Mouse (Mus musculus) frontal cortex, adult (tissue): Measurements from ENCODE around the gene Kcnc1.

Experiments used
- ATAC-seq: cut with Nextera tagmentation; 2 replicates; pipeline ENCODE4 v1.9.2; 2017; ENCODE audit warnings: mild to moderate bottlenecking, moderate library complexity, mixed read lengths; ENCODE audit not compliant: low TSS enrichment

The Kcnc1 gene

DNA sequence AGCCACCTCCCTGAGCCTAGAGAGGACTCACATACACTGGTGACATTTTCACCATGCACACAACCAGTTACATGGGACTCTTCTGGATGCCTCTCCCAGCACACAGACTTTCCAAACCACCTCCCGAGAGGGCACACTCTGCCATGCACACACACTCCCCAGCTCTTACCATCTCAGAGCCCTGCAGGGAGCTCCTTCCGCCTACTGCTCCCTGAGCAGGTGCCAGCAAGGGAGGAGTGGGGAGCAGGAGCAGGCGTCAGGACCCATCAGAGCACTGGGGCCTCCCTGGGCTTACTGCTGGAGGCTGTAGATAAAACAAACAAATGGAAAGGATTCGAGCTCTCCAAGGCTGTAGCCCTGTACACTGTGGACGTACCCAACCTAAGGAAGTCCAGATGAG lies 25.2 kb downstream of the Kcnc1 start:
- peak; percentile 56 for ATAC-seq

DNA sequence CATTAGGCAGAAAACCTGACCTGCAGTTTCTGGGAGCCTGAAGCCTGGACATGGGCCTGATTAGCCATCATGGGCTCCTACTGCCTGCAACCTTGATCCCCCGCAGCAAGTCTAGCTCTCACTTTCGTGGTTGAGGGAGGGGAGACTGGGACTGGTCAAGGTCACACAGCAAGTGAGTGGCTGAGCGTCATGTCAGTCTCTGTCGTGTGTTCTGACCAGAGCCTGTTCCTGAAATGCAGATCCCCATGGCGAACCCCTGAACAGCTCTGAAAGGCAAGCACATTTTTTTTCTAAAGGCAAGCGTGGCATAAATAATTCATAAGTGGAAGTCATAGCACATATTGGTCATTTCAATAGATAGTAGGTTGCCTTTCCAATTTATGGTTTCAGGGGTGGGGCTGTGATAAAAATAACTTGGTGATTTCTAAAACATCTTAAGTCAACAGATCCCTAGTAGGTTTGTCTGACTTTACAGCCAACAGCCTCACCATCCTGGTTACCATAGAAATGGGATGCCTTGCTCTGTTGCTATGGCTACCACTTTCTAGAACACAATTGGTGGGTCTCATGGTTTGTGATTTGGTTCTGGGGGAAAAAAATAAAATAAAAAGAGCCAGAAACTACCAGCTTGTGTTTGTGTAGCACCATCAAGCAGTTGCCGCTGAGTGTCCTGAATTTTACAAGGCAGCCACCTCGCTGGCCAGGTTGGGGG lies 25.9 kb downstream of the Kcnc1 start:
- peak; percentile 58 for ATAC-seq

DNA sequence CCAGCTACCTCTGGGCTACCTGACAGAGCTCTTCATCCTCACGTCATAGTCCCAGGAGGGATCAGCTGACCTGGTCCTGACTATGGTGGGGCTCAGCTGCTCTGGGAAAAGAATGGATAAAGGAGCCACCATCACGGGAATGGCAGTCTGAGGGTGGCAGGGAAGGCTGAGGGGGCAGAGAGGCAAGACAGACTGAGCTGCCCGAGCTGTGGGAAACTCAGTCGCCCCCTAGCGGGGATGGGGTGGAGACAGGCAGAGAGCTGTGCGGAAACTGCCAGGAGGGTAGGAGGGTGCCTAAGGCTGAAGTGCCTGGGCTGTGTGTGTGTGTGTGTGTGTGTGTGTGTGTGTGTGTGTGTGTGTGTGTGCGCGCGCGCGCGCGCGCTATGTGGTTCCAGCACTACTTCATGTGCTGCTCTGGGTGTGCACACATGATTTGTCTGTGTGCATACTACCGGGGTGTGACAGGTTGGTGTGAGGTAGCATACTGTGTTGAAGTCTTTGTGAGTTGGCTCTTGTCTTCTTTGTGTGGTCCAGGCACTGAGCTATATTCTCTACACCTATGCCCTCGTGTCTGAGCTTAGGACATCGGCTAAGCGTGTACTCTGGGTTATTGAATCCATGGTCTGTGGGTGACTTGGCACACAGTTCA lies 26.6 kb downstream of the Kcnc1 start:
- ATAC-seq, result peak; percentile 74

DNA sequence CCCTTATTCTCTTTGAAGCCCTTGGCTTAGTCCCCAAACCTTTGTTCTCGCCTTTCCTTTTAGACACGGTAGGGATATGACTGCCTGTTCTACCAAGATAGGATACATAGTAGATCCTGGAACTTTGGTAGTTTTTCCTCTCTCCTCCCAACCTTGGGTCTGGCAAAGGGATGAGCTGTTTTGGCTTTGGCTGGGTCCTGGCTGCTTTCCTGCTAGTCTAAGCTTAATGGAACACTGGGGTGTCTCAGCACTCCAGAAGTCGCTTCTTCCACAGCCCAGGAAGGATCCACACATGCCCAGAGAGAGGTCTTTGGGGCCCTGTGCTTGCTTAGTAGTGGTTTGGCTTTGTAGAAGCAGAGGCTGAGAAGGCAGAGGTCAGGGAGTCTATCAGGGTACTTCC lies 27.7 kb downstream of the Kcnc1 start:
- no peak for ATAC-seq

DNA sequence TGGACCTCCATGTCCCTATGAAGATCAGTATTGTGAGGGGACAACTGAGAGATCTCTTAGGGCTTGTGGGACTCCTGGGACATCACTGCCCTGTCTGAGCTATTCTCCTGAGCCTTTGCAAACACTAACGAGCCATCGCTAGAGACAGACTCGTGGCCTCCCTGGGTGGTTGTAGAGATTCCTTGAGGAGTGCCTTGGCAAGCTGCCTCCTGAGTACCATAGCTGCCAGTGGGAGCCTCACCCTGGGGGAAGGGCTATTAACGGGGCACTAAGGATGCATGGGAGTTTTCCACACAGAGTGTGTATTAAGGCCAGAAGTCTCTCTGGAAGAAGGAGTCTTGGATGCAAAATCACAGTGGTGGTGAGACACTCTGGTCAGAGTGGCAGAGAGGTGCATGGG lies 28.7 kb downstream of the Kcnc1 start:
- ATAC-seq, result no peak

DNA sequence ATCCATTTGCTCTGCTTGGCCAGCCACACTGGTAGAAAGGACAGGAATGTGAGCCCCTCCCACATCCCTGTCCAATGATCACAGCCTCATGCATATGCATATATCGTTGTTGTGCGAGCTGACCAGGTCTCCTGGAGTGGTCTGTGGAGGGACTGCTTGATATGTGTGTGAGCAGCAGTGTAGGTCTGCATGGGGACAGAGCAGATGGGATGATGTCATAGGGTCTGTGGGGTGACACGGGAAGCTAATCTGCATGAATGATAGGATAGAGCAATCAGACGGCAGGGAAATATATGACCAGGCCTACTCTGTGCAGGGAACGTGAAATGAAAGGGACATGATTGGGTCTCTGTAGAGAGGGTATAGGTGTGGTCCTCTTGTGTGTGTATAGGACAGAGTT lies 37.6 kb downstream of the Kcnc1 start:
- ATAC-seq, result no peak

DNA sequence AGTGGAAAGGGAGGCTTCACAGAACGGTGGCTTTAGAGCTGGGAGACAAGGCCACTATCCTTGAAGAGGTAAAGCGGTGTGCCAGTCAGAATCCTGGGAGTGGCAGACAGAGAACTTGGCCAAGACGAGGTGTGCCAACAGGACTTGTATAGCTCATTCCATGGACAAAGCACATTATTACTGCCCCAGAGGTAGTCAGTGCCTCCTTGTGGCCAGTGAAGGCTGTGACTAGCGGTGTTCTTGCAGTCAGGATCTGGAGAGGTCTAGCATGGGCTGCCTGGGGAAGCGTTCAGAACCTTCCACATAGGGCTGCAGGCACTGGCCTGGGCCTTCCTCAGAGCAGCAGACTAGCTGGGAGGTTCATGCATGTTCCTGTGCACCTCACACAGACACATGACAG lies 39.5 kb downstream of the Kcnc1 start:
- ATAC-seq, result no peak

DNA sequence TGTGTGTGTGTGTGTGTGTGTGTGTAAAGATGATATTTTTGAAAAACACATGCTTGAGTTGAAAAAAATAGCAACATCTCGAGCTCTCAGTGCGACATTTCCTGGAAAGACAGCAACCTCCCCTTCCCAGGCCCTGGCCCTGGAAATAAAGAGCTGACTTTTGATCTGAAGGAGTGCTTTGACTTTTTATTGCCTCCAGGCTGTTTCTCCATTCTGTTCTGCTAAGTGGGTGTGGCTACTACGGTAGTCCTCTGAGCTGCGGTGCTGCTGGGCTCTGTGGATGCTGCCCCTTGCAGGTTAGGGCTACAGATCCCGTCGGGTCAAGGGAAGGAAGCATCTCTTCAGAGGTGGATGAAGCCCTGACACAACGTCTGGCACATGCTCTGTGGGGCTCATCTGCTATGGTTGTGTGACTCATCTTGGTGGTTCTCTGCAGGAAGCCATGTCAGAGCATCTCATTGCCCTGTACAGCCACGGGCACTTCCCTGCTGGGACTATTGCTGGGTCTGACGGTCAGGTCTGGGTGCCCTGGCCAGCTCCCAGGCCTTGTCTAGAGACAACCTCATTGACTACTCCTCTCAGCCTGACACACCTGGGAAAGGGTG lies 42.3 kb downstream of the Kcnc1 start:
- ATAC-seq, result 0 out of 2 replicates have a peak, but pooled peaks have one; percentile 6

DNA sequence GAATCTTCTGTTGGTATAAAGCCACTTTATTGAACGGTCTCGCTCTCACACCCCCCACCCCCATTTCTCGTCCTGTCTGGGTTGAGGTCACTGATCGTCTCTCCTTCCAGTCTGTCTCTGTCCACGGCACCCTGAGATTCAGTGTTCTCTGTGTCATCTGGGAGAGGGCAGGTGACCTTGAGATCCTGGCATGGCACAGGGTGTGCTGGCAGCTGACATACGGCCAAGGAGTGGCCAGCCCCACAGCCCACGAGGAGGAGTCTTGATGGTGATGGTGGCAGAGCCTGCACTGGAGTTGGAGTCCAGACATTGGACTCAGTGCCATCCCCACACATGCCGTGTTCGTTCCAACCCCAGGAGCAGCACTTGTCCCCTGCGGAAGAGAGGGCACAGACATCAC lies 46.9 kb downstream of the Kcnc1 start:
- ATAC-seq, result no peak

DNA sequence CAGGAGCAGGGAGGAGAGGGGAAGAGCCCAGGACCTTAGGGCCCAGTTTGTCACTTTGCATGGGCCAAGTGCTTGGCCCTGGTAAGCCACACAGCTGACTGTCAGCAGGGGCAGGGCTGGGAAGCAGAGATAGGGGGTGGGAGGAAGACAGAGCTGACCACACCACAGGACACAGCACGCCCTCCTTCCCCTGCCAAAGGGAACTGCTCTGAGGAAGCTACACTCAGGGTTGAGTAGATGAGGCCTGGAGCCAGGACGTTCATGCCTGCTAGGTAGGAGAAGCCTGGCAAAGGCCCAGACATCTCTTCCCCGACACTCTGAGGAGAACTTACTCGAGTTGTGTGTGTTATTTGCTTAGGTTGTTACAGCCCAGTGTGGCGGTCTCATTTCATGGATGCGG lies 49.6 kb downstream of the Kcnc1 start:
- ATAC-seq, result no peak

DNA sequence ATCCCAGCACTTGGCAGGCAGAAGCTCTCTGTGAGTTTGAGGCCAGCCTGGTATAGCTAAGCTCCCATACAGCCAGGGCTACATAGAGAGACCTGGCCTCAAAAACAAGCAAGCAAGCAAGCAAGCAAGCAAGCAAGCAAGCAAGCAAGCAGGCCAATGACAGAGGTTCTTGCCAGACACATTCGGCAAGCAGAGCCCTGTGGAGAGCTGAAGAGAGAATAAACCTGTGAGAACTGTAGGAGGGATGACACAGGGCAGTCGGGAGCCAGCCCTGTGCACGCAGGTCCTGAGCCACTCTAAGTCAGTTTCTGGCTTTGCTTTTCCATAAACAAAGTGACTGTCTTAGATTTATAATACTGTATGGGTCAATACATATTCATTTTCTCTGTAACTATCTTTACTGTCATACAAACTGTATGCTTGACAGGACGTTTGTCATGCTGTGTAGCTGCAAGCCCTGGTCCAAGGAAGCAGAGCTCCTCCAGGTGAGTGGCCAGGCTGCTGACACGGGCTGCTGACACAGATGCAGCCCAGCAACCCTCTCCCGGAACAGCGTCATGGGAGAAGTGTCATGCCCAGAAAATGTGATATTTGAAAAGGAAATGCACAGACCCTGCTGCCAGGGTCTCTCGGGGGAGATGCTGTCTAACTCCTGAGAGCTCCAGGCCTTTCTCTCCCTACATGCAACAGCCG lies 51.3 kb downstream of the Kcnc1 start:
- ATAC-seq, result peak; percentile 34; the same call in 1 of the 2 replicates

DNA sequence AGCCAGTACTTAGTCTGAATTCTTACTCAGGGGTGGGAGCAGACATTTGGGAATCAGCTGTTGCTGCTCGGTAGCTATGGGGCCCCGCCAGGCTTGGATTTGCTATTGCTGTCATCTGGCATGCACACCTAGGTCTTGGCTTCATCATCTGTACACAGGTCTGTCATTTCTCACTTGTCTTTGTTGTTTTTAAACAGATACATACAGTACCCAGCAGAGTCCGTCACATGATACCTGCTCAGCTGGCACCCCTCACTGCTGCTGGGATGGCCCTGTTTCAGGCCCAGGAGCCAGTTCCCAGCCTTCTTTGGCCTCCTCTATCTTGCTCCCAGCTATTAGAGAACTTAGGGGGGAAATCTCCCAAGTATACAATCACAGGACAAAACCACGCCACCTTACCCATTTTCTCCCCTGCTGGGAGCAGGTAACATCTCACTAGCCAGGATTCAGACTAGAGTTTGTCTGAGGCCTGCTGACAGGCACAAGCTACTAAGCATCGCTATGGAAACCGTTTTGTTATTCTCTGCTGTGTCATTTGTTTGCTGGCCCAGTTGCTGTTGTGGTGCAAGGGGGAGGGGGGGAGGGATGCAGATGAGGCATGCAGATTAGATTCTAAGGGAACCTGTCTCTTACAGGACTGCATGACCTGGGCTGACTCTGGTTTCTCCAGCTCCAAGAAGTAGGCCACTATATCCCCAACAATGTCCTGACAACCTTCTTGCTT lies 52.8 kb downstream of the Kcnc1 start:
- ATAC-seq, result peak; percentile 20; the same call in 1 of the 2 replicates

DNA sequence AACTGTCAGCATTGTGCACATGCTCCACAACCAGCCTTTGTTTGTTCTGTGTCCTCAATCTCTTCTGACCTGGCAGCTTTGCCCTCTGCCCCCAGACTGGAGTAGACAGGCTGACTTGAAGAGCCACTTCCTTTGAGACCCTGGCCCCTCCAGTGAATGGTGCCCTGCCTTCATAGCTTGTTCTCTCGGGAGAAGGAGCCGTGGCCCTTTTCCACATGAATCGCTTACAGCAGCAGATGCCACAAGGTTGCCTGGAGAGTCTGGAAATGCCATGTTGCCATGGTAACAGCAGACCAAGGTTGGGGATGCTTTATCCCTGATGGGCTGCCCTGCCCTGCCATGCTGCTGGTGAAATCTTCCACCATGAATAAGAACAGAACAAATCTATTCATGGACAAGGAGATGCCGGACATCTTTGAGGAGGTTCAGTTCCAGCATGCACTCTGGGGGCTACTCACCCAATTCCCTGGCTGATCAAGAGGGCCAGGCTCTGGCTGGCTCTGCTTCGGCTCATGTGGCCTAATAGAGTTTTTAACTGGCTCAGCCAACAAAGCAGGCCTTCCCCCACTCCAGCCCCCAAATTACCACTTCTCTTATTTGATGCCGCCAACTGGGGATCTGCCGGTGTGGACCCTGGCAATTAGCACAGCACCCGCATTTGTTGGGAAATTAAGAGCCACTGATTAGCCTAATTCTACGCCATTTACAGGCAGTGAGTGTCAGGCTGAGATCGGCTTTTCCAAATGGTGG lies 57.8 kb downstream of the Kcnc1 start:
- ATAC-seq, result peak; percentile 42

DNA sequence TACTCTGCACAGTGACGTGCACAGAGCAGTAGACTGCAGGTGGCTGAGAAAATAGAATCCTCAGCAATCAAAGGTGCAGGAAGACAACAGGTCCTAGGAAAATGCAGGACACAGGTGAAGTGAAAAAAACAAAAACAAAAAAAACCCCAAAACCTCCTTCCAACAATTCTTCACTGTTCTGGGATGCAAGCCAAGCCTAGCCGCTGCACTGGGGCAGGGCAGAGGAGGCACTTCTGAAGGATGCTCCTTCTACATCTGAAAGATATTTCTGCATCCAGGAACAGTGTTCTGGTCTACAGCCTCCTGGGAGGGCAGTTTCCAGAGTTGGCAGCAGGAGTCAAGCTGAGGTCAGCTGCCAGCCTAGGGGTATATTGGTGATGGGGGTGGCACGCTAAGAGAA lies 61.6 kb downstream of the Kcnc1 start:
- ATAC-seq, result no peak

DNA sequence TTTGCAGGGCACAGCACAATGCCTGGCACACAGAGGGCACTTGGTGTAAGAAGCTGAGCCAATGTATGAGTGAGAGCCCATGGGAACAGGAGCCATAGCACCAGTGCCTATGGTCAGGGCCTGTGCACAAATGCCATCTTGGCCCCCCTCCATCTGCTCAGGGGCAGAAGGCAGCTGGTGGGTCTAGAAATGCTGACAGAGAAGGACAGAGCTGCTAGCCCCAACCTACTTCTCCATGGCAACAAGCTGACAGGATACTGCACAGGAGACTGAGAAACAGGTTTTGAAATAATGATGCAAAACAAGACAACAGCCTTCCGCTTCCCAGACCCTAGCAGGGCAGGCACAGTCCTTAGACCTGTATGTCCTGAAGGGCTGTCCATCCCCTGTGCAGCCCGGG lies 62.9 kb downstream of the Kcnc1 start:
- ATAC-seq, result no peak

DNA sequence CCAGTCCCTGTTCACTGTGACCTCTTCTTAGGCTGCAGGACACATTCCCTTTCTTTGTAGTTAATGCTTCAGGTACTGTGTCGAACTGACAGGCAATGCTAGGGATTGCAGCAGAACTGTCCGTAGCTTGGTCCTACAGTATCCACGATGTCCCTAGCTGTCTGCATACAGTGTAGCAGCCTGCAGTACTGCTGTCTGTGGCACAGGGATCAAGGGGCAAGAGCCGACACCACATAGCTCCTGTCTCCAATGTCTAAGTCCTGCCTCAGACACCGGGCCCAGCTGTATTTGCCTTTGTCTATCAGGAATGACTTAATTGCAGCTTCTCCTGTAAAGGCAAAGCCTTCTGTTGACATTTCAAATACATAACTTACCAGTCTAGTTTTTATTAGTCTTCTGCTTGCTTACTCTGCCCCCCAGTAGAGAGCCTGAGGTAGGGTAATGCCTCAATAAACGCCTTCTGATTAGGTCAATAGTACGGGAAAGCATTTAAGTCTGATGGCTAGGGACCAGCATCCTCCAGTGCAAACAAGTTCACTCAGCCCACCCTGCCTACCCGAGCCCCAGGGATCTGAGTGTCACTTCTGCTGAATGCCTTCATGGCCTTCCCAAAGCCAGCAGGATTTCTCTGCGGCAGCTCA lies 63.4 kb downstream of the Kcnc1 start:
- ATAC-seq, result no peak

DNA sequence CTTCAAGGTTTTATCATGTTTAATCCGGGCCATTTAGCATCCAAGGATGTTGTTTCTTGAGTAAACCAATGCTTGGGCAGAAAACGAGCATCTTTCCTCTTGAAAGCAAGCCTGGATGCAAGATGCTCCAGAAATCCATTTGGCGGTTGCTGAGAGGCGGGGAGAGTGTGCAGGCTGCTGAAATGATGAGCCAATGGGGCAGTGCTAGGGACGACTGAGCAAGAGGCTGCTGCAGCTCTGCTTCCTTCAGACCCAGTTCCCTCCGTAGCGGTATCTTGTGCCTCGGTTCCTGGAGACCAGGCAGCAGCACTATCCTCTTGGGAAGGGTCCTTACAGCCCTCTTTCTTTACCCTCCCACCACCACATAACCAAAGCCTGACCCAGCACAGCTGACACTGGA lies 66.0 kb downstream of the Kcnc1 start:
- peak; percentile 68; the same call in 1 of the 2 replicates for ATAC-seq

DNA sequence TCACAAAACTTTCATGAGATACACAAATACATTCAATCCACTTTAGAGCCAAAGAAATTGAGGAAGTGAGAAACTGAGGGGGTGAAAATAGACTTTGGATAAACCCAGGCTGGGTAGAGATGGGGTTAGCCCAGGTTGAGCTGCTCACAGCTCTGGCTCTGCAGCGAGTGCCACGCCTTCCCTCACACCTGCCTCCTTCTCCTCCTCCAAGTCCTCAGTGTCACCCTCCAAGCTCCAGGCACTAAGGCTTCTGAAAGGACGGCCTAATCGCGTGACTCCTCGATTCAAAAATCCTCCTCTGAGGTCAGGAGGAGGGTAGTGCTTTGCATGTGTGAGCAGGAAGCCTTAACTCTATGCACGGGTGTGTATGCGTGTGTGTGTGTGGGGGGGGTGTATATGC lies 66.8 kb downstream of the Kcnc1 start:
- ATAC-seq, result no peak; the same call in 1 of the 2 replicates

DNA sequence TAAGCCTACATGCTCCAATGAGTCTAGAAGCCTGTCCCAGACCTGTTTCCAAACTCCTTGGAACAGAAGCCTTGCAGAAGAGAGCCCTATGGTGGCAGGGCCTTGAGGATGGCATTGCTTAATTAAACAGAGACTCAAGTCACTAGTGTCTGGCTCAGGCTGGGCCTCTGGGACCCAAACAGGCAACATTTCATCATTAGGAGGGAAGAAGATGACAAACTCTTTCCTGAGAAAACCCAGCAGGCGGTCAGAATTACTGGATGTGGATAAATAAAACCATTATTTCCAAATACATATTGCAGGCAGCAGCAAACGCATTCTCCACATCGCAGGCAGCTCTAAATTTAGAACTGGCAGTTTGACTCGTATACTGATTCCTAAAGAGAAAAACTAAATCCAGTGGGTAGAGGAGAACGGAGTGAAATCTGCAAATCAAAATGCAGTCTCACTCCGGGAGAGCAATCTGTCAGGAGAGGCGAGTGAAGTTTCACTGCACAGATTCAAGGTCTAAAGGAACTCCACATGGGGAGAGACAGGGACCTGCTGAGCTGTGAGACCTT lies 70.2 kb downstream of the Kcnc1 start:
- peak; percentile 66 for ATAC-seq

DNA sequence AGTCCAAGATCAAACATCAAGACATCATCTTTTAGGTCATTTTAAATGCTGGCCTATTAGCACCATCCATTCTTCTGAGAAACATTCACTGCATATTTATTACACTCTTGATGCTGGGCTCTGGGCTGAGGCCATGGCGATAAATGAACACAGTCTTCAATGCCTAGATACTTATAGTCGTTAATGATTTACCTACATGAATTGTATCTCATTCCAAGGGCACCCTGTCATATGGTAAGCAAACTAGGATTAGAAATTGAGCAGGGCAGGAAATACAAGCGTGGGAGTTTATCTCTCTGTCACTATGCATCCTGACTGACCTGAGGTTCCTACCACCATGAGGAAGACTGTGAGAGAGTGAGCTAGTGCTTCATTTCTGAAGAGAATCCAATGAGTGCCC lies 73.2 kb downstream of the Kcnc1 start:
- no peak for ATAC-seq
